Mouse (Mus musculus) liver, postnatal 0 days (tissue): Measurements from ENCODE around the gene Hipk2. TPM values are rescaled to one million over a fixed set of nuclear protein-coding genes. Genes with fewer than 3 reads are reported as not detected.

ENCODE experiments used
- ATAC-seq: fragments of 200-750 bp; cut with Nextera tagmentation; 2 replicates; pipeline ENCODE4 v1.8.0; 2017; ENCODE audit warnings: mild to moderate bottlenecking, moderate library complexity
- DNase-seq: peaks from one replicate; pipeline ENCODE4 v3.0.0-alpha.2; 2016
- H3K27ac ChIP-seq: fragments of 300-500 bp; sonication (generic); 2 replicates; pipeline ENCODE4 v1.5.1; 2014; ENCODE audit warnings: antibody characterized with exemption, moderate library complexity, mild to moderate bottlenecking, low read depth
- H3K27me3 ChIP-seq: fragments of 300-500 bp; sonication (generic); 2 replicates; pipeline ENCODE4 v1.6.1; 2014; ENCODE audit warnings: low read length, control low read depth, mixed read lengths; ENCODE audit not compliant: insufficient read depth
- H3K36me3 ChIP-seq: fragments of 300-500 bp; sonication (generic); replicated peaks from 2 replicates; pipeline ENCODE4 v1.6.1; 2014; ENCODE audit warnings: mild to moderate bottlenecking, control low read depth, low read length, moderate library complexity, mixed read lengths; ENCODE audit not compliant: insufficient read depth
- H3K4me1 ChIP-seq: fragments of 300-500 bp; sonication (generic); 2 replicates; pipeline ENCODE4 v1.6.1; 2014; ENCODE audit warnings: antibody characterized with exemption, mild to moderate bottlenecking, control low read depth; ENCODE audit not compliant: insufficient read depth
- H3K4me2 ChIP-seq: fragments of 300-500 bp; sonication (generic); 2 replicates; pipeline ENCODE4 v1.6.1; 2014; ENCODE audit warnings: low read depth, mild to moderate bottlenecking, low read length, moderate library complexity, mixed read lengths
- H3K4me3 ChIP-seq: fragments of 300-500 bp; sonication (generic); 2 replicates; pipeline ENCODE4 v1.5.1; 2014; ENCODE audit warnings: low read depth, low read length
- H3K9ac ChIP-seq: fragments of 300-500 bp; sonication (generic); replicated peaks from 2 replicates; pipeline ENCODE4 v1.6.1; 2014; ENCODE audit warnings: mild to moderate bottlenecking, moderate library complexity
- H3K9me3 ChIP-seq: fragments of 300-500 bp; sonication (generic); 2 replicates; pipeline ENCODE4 v1.6.1; 2016; ENCODE audit warnings: mild to moderate bottlenecking, control low read depth, low read length, mixed read lengths
- CTCF ChIP-seq: sonication (generic); IDR thresholded peaks from 2 replicates; pipeline ENCODE4 v1.5.1; 2016; ENCODE audit warnings: antibody characterized with exemption, low read depth
- EP300 ChIP-seq: IDR thresholded peaks from 2 replicates; pipeline ENCODE4 v1.6.1; 2016; ENCODE audit warnings: antibody characterized with exemption, low read depth, mild to moderate bottlenecking
- WGBS: fragments of 180-500 bp; shearing (Covaris S2); extraction: QIAGEN DNeasy Blood & Tissue Kit; methylation state at CpG from one replicate; pipeline ENCODE4 v1.1.7; 2014; ENCODE audit not compliant: insufficient replicate concordance; 5-methylcytosine and 5-hydroxymethylcytosine counted together
- polyA plus RNA-seq: library from polyadenylated mRNA; unstranded; fragments of >200 nt; fragmentation: Nextera tagmentation; extraction: Ambion mirVana; gene quantifications from 2 replicates; pipeline ENCODE4 v1.2.1, GENCODE M21; 2015

The Hipk2 gene
- polyA plus RNA-seq, 1 experiment from 2014 or later = 9.7 TPM

DNA sequence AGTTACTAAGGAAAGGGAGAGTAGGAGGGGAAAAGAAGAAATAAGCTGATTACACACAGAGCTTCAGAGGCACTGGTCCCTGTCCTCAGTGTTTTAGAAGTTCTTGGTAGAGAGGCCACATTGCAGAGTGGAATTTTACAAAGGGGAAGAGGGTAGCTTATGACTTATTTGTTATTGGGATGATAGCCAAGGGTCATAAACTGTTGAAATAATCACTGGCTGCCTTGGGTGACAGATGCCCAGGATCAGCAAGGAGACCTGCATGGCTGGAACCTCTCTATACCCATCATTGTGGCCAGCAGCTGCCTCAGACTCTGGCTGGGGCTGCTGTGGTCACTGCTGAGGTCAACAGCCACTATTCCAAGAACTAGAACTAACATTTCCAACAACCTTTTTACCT lies 52.1 kb downstream of the Hipk2 start:
- ATAC-seq (no peak), DNase-seq (no peak)
- Histone ChIP-seq H3K4me1 (peaks cover 45% of the 10 kb centered on the region), H3K4me3 (no peak overlapping the region), H3K9me3 (no peaks in the 10 kb centered on the region), H3K4me2 (no peak overlapping the region), H3K27me3 (no peaks in the 10 kb centered on the region), H3K27ac (no peak overlapping the region; the same call in 1 of the 2 replicates), H3K9ac (no peak overlapping the region), H3K36me3 (peaks cover 20% of the 10 kb centered on the region)
- TF ChIP-seq EP300 = no peak
- TF ChIP-seq CTCF = no peak

DNA sequence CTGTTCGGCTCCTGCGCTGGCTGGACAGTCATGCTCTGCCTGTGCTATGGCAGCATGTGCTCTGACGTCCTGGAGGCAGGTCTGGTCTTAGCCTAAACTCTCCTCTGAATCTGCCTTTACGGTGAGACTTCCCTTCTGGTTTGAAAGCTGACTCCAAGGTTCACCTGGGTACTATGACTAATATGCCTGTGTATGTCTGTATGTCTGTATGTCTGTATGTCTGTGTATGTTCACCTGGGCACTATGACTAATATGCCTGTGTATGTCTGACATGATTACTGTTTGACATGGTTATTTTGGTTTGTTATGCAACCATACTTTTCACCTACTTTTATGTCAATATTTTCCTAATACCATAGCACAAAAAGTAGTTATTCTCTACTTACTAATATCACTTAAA lies 52.8 kb downstream of the Hipk2 start:
- TF ChIP-seq EP300 (no peak), CTCF (no peak)
- Histone ChIP-seq H3K4me2 (no peak overlapping the region), H3K9ac (no peak overlapping the region), H3K36me3 (peaks cover 27% of the 10 kb centered on the region), H3K27ac (no peak overlapping the region), H3K4me1 (peaks cover 42% of the 10 kb centered on the region), H3K4me3 (no peak overlapping the region), H3K27me3 (no peaks in the 10 kb centered on the region), H3K9me3 (no peaks in the 10 kb centered on the region)
- no peak for ATAC-seq
- no peak for DNase-seq
- 83% methylated on average over 4 of the region's 4 CpGs for WGBS

DNA sequence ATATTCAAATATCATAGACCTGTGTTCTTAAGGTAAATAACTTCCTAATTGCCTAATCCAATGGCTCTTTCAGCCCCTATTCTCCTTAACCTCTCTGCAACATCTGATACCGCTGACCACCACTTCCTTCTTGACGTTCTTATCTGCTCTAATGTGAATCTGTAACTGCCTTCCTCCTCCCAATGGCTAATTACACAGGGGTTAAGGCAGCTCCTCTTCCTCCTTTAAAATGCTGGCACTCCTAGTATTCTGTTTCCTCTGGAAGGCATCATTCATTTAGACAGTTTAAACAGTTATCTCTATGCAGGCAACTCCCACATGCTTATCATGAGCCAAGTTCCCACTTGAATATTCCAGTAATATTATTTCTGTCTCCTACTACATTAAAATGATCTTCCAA lies 54.3 kb downstream of the Hipk2 start:
- no peak overlapping the region for H3K9ac ChIP-seq
- H3K27me3 ChIP-seq = no peaks in the 10 kb centered on the region
- H3K27ac ChIP-seq = no peak overlapping the region
- no peak overlapping the region for H3K4me2 ChIP-seq
- H3K4me1 ChIP-seq = peaks cover 32% of the 10 kb centered on the region
- 12% methylated on average over 2 of the region's 2 CpGs for WGBS
- H3K4me3 ChIP-seq = no peak overlapping the region
- DNase-seq (no peak), ATAC-seq (no peak)
- H3K9me3 ChIP-seq = no peaks in the 10 kb centered on the region
- TF ChIP-seq EP300 (no peak), CTCF (no peak)
- peaks cover 33% of the 10 kb centered on the region for H3K36me3 ChIP-seq

DNA sequence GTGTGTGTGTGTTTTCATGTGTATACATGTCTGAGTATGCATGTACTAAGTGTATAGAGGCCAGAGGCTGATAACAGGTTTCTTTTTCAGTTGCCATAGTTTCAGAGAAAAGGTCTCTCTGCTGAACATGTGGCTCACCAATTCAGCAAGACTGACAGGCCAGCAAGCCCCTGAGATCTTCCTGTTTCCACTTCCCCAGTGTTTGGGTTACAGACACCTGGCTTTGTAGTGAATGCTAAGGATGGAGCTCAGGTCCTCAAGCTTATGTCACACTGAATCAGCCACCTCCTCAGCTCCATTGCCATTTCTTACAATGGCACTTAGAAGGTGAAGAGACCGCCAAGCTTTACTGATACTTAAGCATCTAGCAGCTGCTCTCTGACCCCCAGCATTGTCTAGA lies 55.1 kb downstream of the Hipk2 start:
- WGBS = 93% methylated on average over 1 of the region's 1 CpGs
- peaks cover 42% of the 10 kb centered on the region for H3K36me3 ChIP-seq
- no peak overlapping the region for H3K27ac ChIP-seq
- H3K9me3 ChIP-seq = no peaks in the 10 kb centered on the region
- TF ChIP-seq CTCF (no peak), EP300 (no peak)
- no peak for ATAC-seq
- H3K4me1 ChIP-seq = peaks cover 33% of the 10 kb centered on the region
- no peaks in the 10 kb centered on the region for H3K27me3 ChIP-seq
- H3K4me3 ChIP-seq = no peak overlapping the region
- DNase-seq = no peak
- H3K9ac ChIP-seq = no peak overlapping the region
- H3K4me2 ChIP-seq = no peak overlapping the region

DNA sequence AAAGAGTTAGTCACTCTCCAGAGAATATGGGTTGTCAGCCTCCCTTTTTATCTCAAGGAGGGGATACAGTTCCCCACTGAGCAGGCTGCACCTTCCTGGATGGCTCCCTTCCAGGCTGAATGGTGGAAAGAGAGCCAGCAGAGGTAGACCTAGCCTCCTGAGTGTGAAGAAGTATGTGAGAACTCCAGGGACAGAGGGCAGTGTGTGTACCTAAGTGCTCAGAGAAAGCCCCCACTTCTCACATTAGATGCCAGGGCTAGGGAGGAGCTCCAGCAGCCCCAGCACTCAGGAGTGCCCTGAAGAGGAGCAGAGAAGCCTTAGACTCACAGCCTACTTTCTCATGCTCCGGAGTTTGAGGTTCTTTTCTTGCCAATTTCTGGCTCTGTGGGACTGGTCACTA lies 59.7 kb downstream of the Hipk2 start:
- DNase-seq = no peak
- H3K27me3 ChIP-seq = no peaks in the 10 kb centered on the region
- no peaks in the 10 kb centered on the region for H3K9me3 ChIP-seq
- no peak overlapping the region for H3K27ac ChIP-seq
- ATAC-seq = no peak
- TF ChIP-seq CTCF (no peak), EP300 (no peak)
- no peak overlapping the region for H3K9ac ChIP-seq
- H3K4me2 ChIP-seq = no peak overlapping the region
- peaks cover 14% of the 10 kb centered on the region for H3K4me1 ChIP-seq
- H3K36me3 ChIP-seq = peaks cover 67% of the 10 kb centered on the region
- H3K4me3 ChIP-seq = no peak overlapping the region
- WGBS = 94% methylated on average over 1 of the region's 1 CpGs

DNA sequence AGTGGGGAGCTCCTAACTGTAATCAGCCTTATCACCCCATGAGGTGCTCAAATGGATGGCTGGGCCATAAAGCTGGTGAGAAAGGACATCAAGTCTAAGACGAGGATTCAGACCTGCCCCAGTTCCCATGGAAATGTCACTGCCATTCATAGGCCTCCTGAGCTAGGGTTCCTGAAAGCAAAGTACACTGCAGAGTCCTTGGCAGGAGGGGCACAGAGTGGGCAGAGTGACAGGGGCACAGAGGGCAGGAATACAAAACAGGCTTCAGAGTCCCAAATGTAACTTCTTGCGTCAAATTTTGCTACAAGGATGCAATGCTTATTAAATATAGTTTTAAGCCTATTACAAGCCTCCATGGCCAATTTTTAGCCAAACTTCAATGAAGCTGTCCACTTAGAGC lies 60.4 kb downstream of the Hipk2 start:
- ATAC-seq (no peak), DNase-seq (no peak)
- Histone ChIP-seq H3K36me3 (peaks cover 71% of the 10 kb centered on the region), H3K4me3 (no peak overlapping the region), H3K4me2 (no peak overlapping the region), H3K9ac (no peak overlapping the region), H3K27me3 (no peaks in the 10 kb centered on the region), H3K4me1 (peaks cover 19% of the 10 kb centered on the region), H3K27ac (no peak overlapping the region), H3K9me3 (no peaks in the 10 kb centered on the region)
- no peak for TF ChIP-seq EP300
- TF ChIP-seq CTCF = no peak
- 71% methylated on average over 2 of the region's 2 CpGs for WGBS

DNA sequence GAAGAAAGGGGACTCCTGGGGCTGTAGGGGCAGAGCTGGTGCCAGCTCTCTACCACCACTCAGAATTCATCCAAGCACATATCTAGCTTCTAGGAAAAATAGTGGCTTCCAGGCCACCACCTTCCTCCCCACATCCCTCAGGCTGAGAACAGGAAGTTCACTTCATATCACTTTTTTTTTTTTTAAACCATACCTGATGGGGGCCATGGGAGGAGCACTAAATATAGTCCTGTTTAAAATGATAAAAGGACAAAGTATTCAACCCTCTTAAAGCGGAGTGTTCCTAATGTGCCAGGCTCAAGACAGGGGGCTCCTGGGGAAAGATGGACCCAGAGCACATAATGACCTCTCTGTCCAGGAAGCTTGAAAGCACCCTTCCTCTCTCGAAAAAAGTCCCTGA lies 61.3 kb downstream of the Hipk2 start:
- WGBS = 82% methylated on average over 2 of the region's 2 CpGs
- DNase-seq (no peak), ATAC-seq (no peak)
- no peak overlapping the region for H3K4me3 ChIP-seq
- H3K27me3 ChIP-seq = no peaks in the 10 kb centered on the region
- H3K36me3 ChIP-seq = peaks cover 71% of the 10 kb centered on the region
- no peaks in the 10 kb centered on the region for H3K9me3 ChIP-seq
- no peak overlapping the region for H3K27ac ChIP-seq
- H3K4me1 ChIP-seq = peaks cover 24% of the 10 kb centered on the region
- no peak for TF ChIP-seq CTCF
- TF ChIP-seq EP300 = no peak
- H3K9ac ChIP-seq = no peak overlapping the region
- no peak overlapping the region for H3K4me2 ChIP-seq
